Comparison of ENCODE assay signal across 18 mouse cellular contexts in genomic region chr5:76769014-76769413, GRCm38 (mm10).
DNase-seq lines count a peak whose midpoint lies in the region; ATAC-seq and TF ChIP-seq lines count a peak whose summit lies in the region.
"Had no signal": no experiment of that assay in that cellular context is flagged by ENCODE, and none has a peak within 500 bp of the region (broad histone marks: within the 10 kb centered on the region; RNA-seq: fewer than 3 reads in every experiment).

No protein-coding gene starts in this region.

- H3K4me1 ChIP-seq in midbrain, postnatal 0 days (ENCODE audit: insufficient read depth, low read length), result no peaks in the 10 kb centered on the region
- peaks cover 18% of the 10 kb centered on the region for H3K4me1 ChIP-seq in midbrain, embryonic 13.5 days (replicated peaks)
- H3K4me1 ChIP-seq: heart, embryonic 13.5 days; liver, embryonic 15.5 days had no signal

- WGBS in midbrain, postnatal 0 days, result 82% methylated on average over 3 of the region's 3 CpGs
- WGBS in midbrain, embryonic 13.5 days, result 74% methylated on average over 3 of the region's 3 CpGs

- H3K4me3 ChIP-seq in midbrain, postnatal 0 days (ENCODE audit: low read depth, low read length), result no peak overlapping the region
- no peak overlapping the region for H3K4me3 ChIP-seq in midbrain, embryonic 13.5 days (replicated peaks)
- H3K4me3 ChIP-seq: forebrain, embryonic 12.5 days; heart, embryonic 13.5 days; liver, embryonic 15.5 days had no signal

- TF ChIP-seq CTCF in midbrain, postnatal 0 days (IDR thresholded peaks at IDR 0.05), result peak; percentile 28
- peak; percentile 49 for TF ChIP-seq CTCF in Patski (IDR thresholded peaks at IDR 0.05)

- H3K9ac ChIP-seq in midbrain, postnatal 0 days (replicated peaks; ENCODE audit: low read length, poor library complexity, severe bottlenecking), result no peak overlapping the region
- no peak overlapping the region for H3K9ac ChIP-seq in midbrain, embryonic 13.5 days (replicated peaks)
- H3K9ac ChIP-seq: forebrain, embryonic 12.5 days; heart, embryonic 13.5 days; liver, embryonic 15.5 days had no signal

- DNase-seq in kidney, adult 9 months, result peak; percentile 16
- no peak for DNase-seq in kidney, postnatal 10 days
- DNase-seq in midbrain, postnatal 0 days (ENCODE audit: low spot score), result no peak
- no peak for DNase-seq in Patski (ENCODE audit: low read depth, low spot score)
- DNase-seq in urinary bladder, postnatal 25 days (ENCODE audit: low spot score), result no peak
- no peak for DNase-seq in cerebellum, postnatal 4 days (ENCODE audit: low spot score in 2 of 2)
- DNase-seq: adrenal gland, adult 8-10 months; cerebellum, postnatal 10 days; heart, postnatal 4 days; kidney, postnatal 14 days; midbrain, embryonic 14.5 days; retina, postnatal 1 day; thymus, adult 18-20 months had no signal

- ATAC-seq in midbrain, postnatal 0 days (ENCODE audit: low FRiP score), result no peak
- no peak for ATAC-seq in midbrain, embryonic 13.5 days
- ATAC-seq in Patski, result no peak

- in situ Hi-C loops in Patski (cut with MboI; ENCODE audit: low pct_unique_long_range_greater_than_20kb), result loop anchor here (5.0 kb wide), 1 partner anchor 68 kb away; no protein-coding TSS in a partner anchor

- no peaks in the 10 kb centered on the region for H3K36me3 ChIP-seq in midbrain, postnatal 0 days (ENCODE audit: insufficient read depth, low read length)
- peaks cover 22% of the 10 kb centered on the region for H3K36me3 ChIP-seq in midbrain, embryonic 13.5 days
- H3K36me3 ChIP-seq: heart, embryonic 13.5 days had no signal

- no peak overlapping the region for H3K4me2 ChIP-seq in midbrain, postnatal 0 days (ENCODE audit: low read depth, low read length, poor library complexity, severe bottlenecking)
- no peak overlapping the region for H3K4me2 ChIP-seq in midbrain, embryonic 13.5 days (replicated peaks)
- H3K4me2 ChIP-seq: forebrain, embryonic 12.5 days; heart, embryonic 13.5 days; liver, embryonic 15.5 days had no signal

- H3K9me3 ChIP-seq in midbrain, postnatal 0 days (ENCODE audit: low read length), result no peaks in the 10 kb centered on the region
- H3K9me3 ChIP-seq in midbrain, embryonic 13.5 days, result 0 out of 2 replicates have a peak, but pooled peaks cover 3% of the 10 kb centered on the region

- CTCF ChIA-PET in Patski (lab: Charles Lee), result interaction anchor here (3.5 kb wide), 1 partner anchor 75 kb away, joined by 13 read pairs; no protein-coding TSS in a partner anchor

- H3K27ac ChIP-seq in midbrain, postnatal 0 days (ENCODE audit: low read depth, low read length), result no peak overlapping the region
- H3K27ac ChIP-seq in midbrain, embryonic 13.5 days, result no peak overlapping the region
- H3K27ac ChIP-seq: forebrain, embryonic 12.5 days; heart, embryonic 13.5 days; liver, embryonic 15.5 days; macrophage had no signal

- no peaks in the 10 kb centered on the region for H3K27me3 ChIP-seq in midbrain, postnatal 0 days (ENCODE audit: insufficient read depth, low read length)
- no peaks in the 10 kb centered on the region for H3K27me3 ChIP-seq in midbrain, embryonic 13.5 days
- H3K27me3 ChIP-seq in Patski, result no peaks in the 10 kb centered on the region
- H3K27me3 ChIP-seq: forebrain, embryonic 12.5 days; heart, embryonic 13.5 days; liver, embryonic 15.5 days had no signal

- POLR2A ChIA-PET in Patski (lab: Charles Lee), result no interaction called here
